Mouse (Mus musculus) stomach, postnatal 0 days (tissue): ENCODE data around the gene AC140267.1. TPM values are rescaled to one million over a fixed set of nuclear protein-coding genes. Genes with fewer than 3 reads are reported as not detected.
A peak's percentile ranks its signal among the peaks of the same experiment; 100 is the strongest.

Experiments used
- ATAC-seq: fragments of 200-750 bp; cut with Nextera tagmentation; 2 replicates; pipeline ENCODE4 v1.8.0; 2017; ENCODE audit not compliant: low FRiP score, low TSS enrichment
- DNase-seq: peaks from one replicate; pipeline ENCODE4 v3.0.0-alpha.2; 2016; ENCODE audit warnings: low spot score
- H3K27ac ChIP-seq: fragments of 300-500 bp; sonication (generic); replicated peaks from 2 replicates; pipeline ENCODE4 v1.5.1; 2014; ENCODE audit warnings: mild to moderate bottlenecking, control low read depth
- H3K27me3 ChIP-seq: fragments of 300-500 bp; sonication (generic); 2 replicates; pipeline ENCODE4 v1.6.1; 2014; ENCODE audit warnings: low read length; ENCODE audit not compliant: control insufficient read depth, insufficient read depth
- H3K36me3 ChIP-seq: fragments of 300-500 bp; sonication (generic); 2 replicates; pipeline ENCODE4 v1.6.1; 2014; ENCODE audit warnings: low read length, mixed read lengths; ENCODE audit not compliant: control insufficient read depth, insufficient read depth
- H3K4me1 ChIP-seq: fragments of 300-500 bp; sonication (generic); replicated peaks from 2 replicates; pipeline ENCODE4 v1.6.1; 2014; ENCODE audit warnings: antibody characterized with exemption; ENCODE audit not compliant: control insufficient read depth, insufficient read depth
- H3K4me2 ChIP-seq: fragments of 300-500 bp; sonication (generic); replicated peaks from 2 replicates; pipeline ENCODE4 v1.6.1; 2014; ENCODE audit warnings: low read depth, mild to moderate bottlenecking, control low read depth, moderate library complexity
- H3K4me3 ChIP-seq: fragments of 300-500 bp; sonication (generic); 2 replicates; pipeline ENCODE4 v1.5.1; 2014; ENCODE audit warnings: low read depth, low read length, control low read depth
- H3K9ac ChIP-seq: fragments of 300-500 bp; sonication (generic); 2 replicates; pipeline ENCODE4 v1.6.1; 2014; ENCODE audit warnings: mild to moderate bottlenecking, low read length, control low read depth, mixed read lengths
- H3K9me3 ChIP-seq: fragments of 300-500 bp; sonication (generic); 2 replicates; pipeline ENCODE4 v1.6.1; 2016; ENCODE audit warnings: low read length; ENCODE audit not compliant: control insufficient read depth
- CTCF ChIP-seq: IDR thresholded peaks from 2 replicates; pipeline ENCODE4 v1.5.1; 2016; ENCODE audit warnings: antibody characterized with exemption, low read depth, mild to moderate bottlenecking, moderate library complexity
- EP300 ChIP-seq: optimal IDR thresholded peaks from 2 replicates; pipeline ENCODE3; 2016; ENCODE audit warnings: antibody characterized with exemption
- WGBS: fragments of 180-500 bp; shearing (Covaris S2); extraction: QIAGEN DNeasy Blood & Tissue Kit; methylation state at CpG from one replicate; pipeline ENCODE4 v1.1.7; 2014; 5-methylcytosine and 5-hydroxymethylcytosine counted together
- polyA plus RNA-seq: library from polyadenylated mRNA; unstranded; fragments of >200 nt; fragmentation: Nextera tagmentation; extraction: Ambion mirVana; gene quantifications from 2 replicates; pipeline ENCODE4 v1.2.1, GENCODE M21; 2015

Gene AC140267.1
- polyA plus RNA-seq, 1 experiment from 2014 or later = not detected

DNA sequence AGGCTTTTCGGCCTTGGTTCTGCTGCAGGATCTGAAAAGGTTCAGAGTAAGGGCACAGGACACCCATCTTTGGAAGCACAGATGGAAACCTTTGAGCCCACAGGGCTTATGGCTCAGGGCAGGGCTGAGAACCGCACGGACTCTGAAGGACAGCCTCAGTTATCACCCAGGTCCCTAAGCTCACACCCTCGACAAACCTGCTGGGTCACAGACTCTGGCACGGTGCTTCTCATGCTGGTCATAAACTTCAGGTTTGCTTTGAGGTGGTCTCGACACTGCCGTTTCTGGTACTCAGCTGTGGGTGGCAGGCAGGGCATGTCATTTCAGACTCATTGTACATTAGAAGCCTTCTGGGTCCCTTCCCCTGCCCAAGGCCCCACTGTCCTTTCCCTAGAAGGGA lies 25.5 kb downstream of the AC140267.1 start:
- DNase-seq = no peak
- no peak overlapping the region for H3K27ac ChIP-seq
- no peak for ATAC-seq
- 75% methylated on average over 7 of the region's 7 CpGs for WGBS
- H3K4me2 ChIP-seq = no peak overlapping the region
- H3K4me3 ChIP-seq = no peak overlapping the region
- TF ChIP-seq CTCF (no peak), EP300 (no peak)
- no peak overlapping the region for H3K9ac ChIP-seq
- H3K27me3 ChIP-seq = no peaks in the 10 kb centered on the region
- peaks cover 7% of the 10 kb centered on the region; the same call in 1 of the 2 replicates for H3K4me1 ChIP-seq
- H3K9me3 ChIP-seq = no peaks in the 10 kb centered on the region
- H3K36me3 ChIP-seq = peaks cover 18% of the 10 kb centered on the region

DNA sequence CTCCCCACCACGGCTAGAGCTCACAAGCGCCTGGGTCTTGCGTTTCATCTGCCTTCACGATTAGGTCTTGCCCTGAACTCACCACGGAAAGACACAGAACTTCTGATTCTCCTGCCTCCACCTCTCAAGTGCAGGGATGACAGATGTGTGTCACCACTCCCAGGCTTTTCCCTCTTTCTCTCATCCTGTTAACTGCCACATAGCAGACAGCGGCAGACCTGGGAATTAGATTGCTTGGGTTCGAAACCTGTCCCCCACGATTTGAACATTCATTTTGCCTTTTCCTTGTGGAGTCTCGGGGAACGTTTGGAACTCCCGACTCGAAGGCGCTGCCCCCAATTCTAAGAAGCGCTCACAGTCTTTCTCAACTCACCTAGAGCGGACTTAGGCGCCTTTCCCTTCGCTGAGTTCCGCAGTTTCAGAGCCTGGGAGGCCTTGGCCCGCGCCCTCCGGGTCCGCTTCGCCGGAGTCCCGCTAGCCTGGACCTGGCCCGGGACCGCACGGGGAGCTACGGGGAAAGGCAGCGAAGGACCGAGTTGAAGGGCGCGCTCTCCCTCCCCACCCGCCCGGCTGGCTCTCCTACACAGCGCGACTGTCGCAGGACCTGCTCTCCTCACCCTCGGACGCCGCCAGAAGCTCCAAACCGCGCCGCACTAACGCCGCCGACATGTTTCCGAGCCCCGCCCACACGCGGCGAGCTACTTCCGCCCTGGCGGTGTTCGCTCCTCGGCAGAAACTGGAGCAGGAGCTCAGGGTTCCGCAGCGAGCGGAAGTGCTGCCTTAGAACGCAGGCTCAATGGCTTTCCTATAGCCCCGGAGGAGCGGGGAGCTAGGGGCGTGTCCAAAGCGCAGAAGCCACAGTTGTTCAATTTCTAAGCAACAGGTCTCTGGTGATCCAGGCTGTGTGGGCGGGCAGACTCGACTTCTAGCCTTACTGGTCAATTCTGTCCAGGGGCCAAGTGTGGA lies 28.3 kb downstream of the AC140267.1 start, which contains the start of gene Rps19bp1:
TSS of gene Rps19bp1 (minus strand) at position 706 of the 966 bp plus-strand sequence.
- H3K27ac ChIP-seq = peak within 1 kb of the TSS; percentile 63; the same call in 1 of the 2 replicates
- 0 out of 2 replicates have a peak, but pooled peaks cover 2% of the 10 kb centered on the region for H3K36me3 ChIP-seq
- peak; percentile 94 for DNase-seq
- no peak for TF ChIP-seq EP300
- peak; percentile 26; the same call in 1 of the 2 replicates for TF ChIP-seq CTCF
- H3K9ac ChIP-seq = peak within 1 kb of the TSS; percentile 80
- H3K4me1 ChIP-seq = no peaks in the 10 kb centered on the region
- H3K9me3 ChIP-seq = no peaks in the 10 kb centered on the region
- H3K4me2 ChIP-seq = peak within 1 kb of the TSS; percentile 73
- under 1% methylated on average over 66 of the region's 66 CpGs for WGBS
- peak within 1 kb of the TSS; percentile 83 for H3K4me3 ChIP-seq
- peak; percentile 89 for ATAC-seq
- no peaks in the 10 kb centered on the region for H3K27me3 ChIP-seq

DNA sequence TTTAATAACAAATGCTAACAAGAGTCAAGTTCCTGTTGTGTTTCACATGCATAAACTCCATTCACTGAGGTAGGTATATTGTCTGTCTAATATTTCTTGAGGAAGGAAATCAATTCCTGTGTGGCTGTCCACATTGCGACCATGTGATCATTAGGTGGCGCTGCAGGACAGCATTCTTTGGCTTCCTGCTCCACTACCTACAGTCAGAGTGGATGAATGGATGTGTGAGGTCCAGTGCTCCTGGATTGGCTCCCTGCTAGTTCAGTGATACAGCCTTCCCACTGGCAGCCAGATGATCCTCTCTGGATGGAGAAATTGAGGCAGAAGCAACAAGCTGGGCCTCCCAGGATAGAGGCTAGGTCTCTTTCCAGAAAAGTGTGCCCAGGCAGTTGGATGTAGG lies 30.6 kb downstream of the AC140267.1 start:
- H3K4me3 ChIP-seq = no peak overlapping the region
- ATAC-seq (0 out of 2 replicates have a peak, but pooled peaks have one; percentile 21), DNase-seq (peak; percentile 83)
- no peak overlapping the region for H3K9ac ChIP-seq
- H3K4me2 ChIP-seq = no peak overlapping the region
- H3K36me3 ChIP-seq = no peaks in the 10 kb centered on the region
- no peaks in the 10 kb centered on the region for H3K27me3 ChIP-seq
- WGBS = 2% methylated on average over 2 of the region's 2 CpGs
- no peaks in the 10 kb centered on the region for H3K9me3 ChIP-seq
- TF ChIP-seq CTCF (peak; percentile 95), EP300 (no peak)
- no peak overlapping the region for H3K27ac ChIP-seq
- H3K4me1 ChIP-seq = no peaks in the 10 kb centered on the region

DNA sequence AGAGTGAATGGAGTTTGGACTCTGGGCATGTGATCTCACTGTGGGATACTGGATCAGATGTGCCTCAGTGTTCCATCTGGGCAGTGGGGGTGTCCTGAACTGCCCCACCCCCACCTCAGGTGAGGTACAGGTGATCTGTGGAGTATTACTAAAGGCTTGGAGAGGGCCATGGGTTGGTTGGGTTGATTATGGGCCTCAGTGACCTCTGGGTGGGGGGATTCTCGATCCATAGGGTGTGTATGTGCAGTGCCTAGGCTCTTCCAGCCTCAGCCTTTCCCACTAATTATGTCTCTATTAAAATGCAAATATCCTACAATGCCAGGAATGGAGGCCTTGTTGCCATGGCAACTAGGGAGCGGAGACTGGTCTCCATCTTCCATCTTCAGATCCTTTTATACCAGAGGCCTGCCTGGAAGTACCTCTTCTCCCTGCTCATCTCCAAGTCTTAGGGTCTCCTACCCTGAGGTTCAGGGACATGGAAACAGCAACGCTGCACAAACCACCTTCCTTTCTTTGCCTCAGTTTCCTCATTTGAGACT lies 36.3 kb downstream of the AC140267.1 start:
- 80% methylated on average over 3 of the region's 3 CpGs for WGBS
- Histone ChIP-seq H3K27me3 (no peaks in the 10 kb centered on the region), H3K9me3 (no peaks in the 10 kb centered on the region), H3K36me3 (no peaks in the 10 kb centered on the region), H3K4me3 (no peak overlapping the region), H3K4me1 (no peaks in the 10 kb centered on the region), H3K4me2 (no peak overlapping the region), H3K9ac (no peak overlapping the region), H3K27ac (no peak overlapping the region)
- TF ChIP-seq EP300 = no peak
- no peak for TF ChIP-seq CTCF
- ATAC-seq (no peak), DNase-seq (no peak)

DNA sequence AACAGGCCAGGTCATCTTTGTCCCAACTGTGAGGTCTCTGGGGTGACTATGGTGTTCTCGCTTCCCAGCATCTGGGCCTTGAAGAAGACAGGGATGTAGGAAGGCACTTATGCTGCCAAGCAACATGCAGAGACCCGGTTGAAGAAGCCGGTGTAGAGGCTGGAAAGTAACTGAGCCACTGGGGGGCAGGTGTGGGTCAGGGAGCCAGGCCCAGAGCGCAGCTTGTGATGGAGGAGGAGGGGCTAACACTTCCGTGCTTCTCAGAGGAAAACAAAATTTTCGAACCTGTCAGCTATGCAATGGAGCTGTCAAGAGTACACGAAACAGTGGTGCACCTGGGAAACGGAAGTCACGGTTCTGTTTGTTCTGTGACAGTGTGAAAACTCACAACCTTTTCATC lies 41.5 kb downstream of the AC140267.1 start:
- 40% methylated on average over 9 of the region's 9 CpGs for WGBS
- no peak for DNase-seq
- no peak for ATAC-seq

DNA sequence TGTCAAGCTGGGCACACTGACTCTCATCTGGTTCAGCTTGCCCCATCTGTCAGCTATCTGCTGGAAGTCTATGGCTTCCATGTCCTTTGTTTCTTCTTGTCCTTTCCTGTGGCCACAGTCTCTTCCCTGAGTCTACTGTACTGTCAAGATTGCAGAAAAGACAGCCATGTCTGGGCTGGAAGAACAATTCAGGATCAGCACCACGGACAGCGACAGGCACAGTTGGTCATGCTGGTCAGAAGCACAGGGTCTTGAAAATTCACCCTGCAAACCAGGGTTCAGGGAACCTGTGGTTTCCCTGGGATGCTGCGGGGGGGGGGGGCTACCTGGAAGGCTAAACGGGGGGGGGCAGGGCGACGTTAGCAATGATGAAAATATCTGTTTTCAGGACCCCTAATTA lies 42.0 kb downstream of the AC140267.1 start:
- no peak overlapping the region for H3K9ac ChIP-seq
- H3K4me3 ChIP-seq = no peak overlapping the region
- no peaks in the 10 kb centered on the region for H3K27me3 ChIP-seq
- H3K4me1 ChIP-seq = no peaks in the 10 kb centered on the region
- H3K36me3 ChIP-seq = no peaks in the 10 kb centered on the region
- TF ChIP-seq EP300 = no peak
- no peak for TF ChIP-seq CTCF
- 0% methylated on average over 6 of the region's 6 CpGs for WGBS
- H3K4me2 ChIP-seq = no peak overlapping the region
- no peak overlapping the region for H3K27ac ChIP-seq
- DNase-seq (peak; percentile 81), ATAC-seq (no peak)
- H3K9me3 ChIP-seq = no peaks in the 10 kb centered on the region

More for the DNA sequence above, 41.5 kb downstream of the AC140267.1 start:
- Histone ChIP-seq H3K4me3 (no peak overlapping the region), H3K36me3 (no peaks in the 10 kb centered on the region), H3K27me3 (no peaks in the 10 kb centered on the region), H3K9ac (no peak overlapping the region), H3K27ac (no peak overlapping the region), H3K4me2 (no peak overlapping the region), H3K4me1 (no peaks in the 10 kb centered on the region), H3K9me3 (no peaks in the 10 kb centered on the region)
- TF ChIP-seq CTCF (no peak), EP300 (no peak)
